Mouse (Mus musculus): ENCODE data around the gene Nom1. TPM values are rescaled to one million over a fixed set of nuclear protein-coding genes. Genes with fewer than 3 reads are reported as not detected.

The Nom1 gene
- polyA plus RNA-seq (2014; fragmentation: Nextera tagmentation; extraction: Ambion mirVana) = 21.2 and 26.8 TPM in 2 replicates

DNA sequence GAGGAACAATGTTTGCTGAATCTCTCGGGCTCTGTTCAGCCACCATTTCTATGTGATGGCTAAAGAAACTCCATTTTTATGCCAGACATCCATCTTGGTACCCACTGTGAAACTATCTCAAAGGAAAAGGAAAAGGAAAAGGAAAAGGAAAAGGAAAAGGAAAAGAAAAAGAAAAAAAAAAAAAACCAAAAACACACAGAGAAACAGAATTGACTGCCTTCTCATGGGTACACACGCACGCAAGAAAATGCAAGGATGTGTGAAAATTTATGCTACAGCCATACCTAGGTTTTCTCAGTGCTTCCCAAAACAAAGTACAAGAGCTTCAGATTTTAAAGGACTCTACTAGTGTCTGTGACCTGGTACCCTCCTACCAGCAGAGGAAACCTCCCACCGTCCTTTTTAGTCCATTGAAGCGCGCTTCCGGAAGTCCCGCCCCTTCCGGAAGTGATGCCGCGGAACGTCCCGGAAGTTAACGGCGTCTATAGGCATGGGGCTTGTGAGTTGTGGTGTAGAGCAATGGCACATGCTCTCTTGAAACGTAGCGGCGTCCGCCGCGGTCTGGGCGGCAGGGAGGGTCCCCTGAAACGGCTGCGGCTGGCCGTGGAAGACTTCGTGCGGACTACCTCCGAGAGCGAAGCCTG is at the start of gene Nom1:
TSS of gene Nom1 (plus strand) at position 437 of the 644 bp plus-strand sequence.
- WGBS = 5% methylated on average over 29 of the region's 29 CpGs
- ATAC-seq (ENCODE audit: insufficient read depth) (peak; percentile 98), DNase-seq (peak; percentile 97)
- Histone ChIP-seq H3K4me2 (peak within 1 kb of the TSS; percentile 78), H3K4me3 (ENCODE audit: low read depth, low read length) (peak within 1 kb of the TSS; percentile 94), H3K27me3 (ENCODE audit: insufficient read depth, low read length) (no peaks in the 10 kb centered on the region), H3K9ac (peak within 1 kb of the TSS; percentile 74), H3K9me3 (ENCODE audit: low read depth, low read length) (no peaks in the 10 kb centered on the region), H3K36me3 (ENCODE audit: insufficient read depth) (peaks cover 34% of the 10 kb centered on the region), H3K27ac (ENCODE audit: low read depth) (peak within 1 kb of the TSS; percentile 77), H3K4me1 (ENCODE audit: insufficient read depth) (peaks cover 8% of the 10 kb centered on the region)
- TF ChIP-seq CTCF (IDR thresholded peaks at IDR 0.05; ENCODE audit: low read depth) = no peak

- H3K4me1 ChIP-seq (ENCODE audit: insufficient read depth) = no peaks in the 10 kb centered on the region
- ATAC-seq (ENCODE audit: insufficient read depth) = no peak
- H3K27ac ChIP-seq (ENCODE audit: low read depth) = peak overlapping the region; percentile 78
- H3K9ac ChIP-seq = no peak overlapping the region
- no peak overlapping the region for H3K4me3 ChIP-seq (ENCODE audit: low read depth, low read length)
- no peak overlapping the region for H3K4me2 ChIP-seq
- no peaks in the 10 kb centered on the region for H3K36me3 ChIP-seq (ENCODE audit: insufficient read depth)
- 11% methylated on average over 1 of the region's 1 CpGs for WGBS
- no peaks in the 10 kb centered on the region for H3K9me3 ChIP-seq (ENCODE audit: low read depth, low read length)
- peak; percentile 19 for DNase-seq
- no peak for TF ChIP-seq CTCF (IDR thresholded peaks at IDR 0.05; ENCODE audit: low read depth)
- no peaks in the 10 kb centered on the region for H3K27me3 ChIP-seq (ENCODE audit: insufficient read depth, low read length)
Measured at GRCm38 (mm10) chr5:29387591-29387990, 46.9 kb upstream of the Nom1 start.

- H3K9ac ChIP-seq = no peak overlapping the region
- DNase-seq = peak; percentile 87
- ATAC-seq (ENCODE audit: insufficient read depth) = peak; percentile 84
Measured at GRCm38 (mm10) chr5:29388181-29388943, 46.1 kb upstream of the Nom1 start.

DNA sequence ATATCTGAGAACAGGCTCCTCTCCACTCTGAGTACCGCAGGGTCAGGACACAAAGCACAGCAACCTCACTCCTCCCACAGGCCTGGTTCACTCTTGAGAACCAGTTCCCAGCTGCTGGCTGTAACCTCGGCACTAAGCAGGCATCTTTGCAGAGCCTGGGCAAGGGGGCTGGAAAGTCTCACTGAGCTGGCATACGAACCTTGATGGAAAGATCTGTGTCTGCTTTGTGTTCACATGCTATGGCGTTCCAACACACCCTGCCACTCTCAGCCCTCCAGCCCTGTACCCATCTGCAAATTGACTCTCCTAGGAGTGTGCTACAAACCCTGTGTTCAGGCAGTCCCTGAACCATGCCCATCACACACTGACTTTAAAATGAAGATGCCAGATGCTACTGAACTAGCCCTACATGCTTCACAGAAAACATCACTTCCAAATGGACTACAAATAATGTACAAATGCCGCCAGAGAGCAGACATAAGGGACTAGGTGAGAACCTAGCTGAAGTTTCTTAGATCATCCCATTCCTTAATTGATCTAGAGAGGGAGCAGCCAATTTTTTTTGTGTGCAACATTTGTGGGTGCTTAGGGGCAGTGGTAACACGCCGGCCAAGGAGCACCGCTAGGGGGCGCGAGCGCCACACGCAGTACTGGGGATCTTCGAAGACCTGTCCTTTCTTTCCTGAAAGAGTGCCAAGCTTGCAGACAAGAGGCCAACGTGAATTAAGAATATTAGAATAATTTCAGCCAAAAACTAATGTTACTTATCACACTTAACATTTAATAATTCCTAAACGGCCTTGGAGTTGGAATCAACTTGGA is 45.3 kb upstream of the Nom1 start:
- DNase-seq = peak; percentile 90
- H3K36me3 ChIP-seq (ENCODE audit: insufficient read depth) = no peaks in the 10 kb centered on the region
- H3K4me3 ChIP-seq (ENCODE audit: low read depth, low read length) = no peak overlapping the region
- no peak overlapping the region for H3K9ac ChIP-seq
- H3K4me2 ChIP-seq = no peak overlapping the region
- ATAC-seq (ENCODE audit: insufficient read depth) = peak; percentile 65
- H3K27me3 ChIP-seq (ENCODE audit: insufficient read depth, low read length) = no peaks in the 10 kb centered on the region
- H3K4me1 ChIP-seq (ENCODE audit: insufficient read depth) = no peaks in the 10 kb centered on the region
- H3K27ac ChIP-seq (ENCODE audit: low read depth) = peak overlapping the region; percentile 19; the same call in 1 of the 2 replicates
- no peaks in the 10 kb centered on the region for H3K9me3 ChIP-seq (ENCODE audit: low read depth, low read length)
- peak; percentile 91 for TF ChIP-seq CTCF (IDR thresholded peaks at IDR 0.05; ENCODE audit: low read depth)
- 19% methylated on average over 15 of the region's 15 CpGs for WGBS

More at GRCm38 (mm10) chr5:29388181-29388943, 46.1 kb upstream of the Nom1 start:
- Histone ChIP-seq H3K27ac (ENCODE audit: low read depth) (peak overlapping the region; percentile 19; the same call in 1 of the 2 replicates), H3K27me3 (ENCODE audit: insufficient read depth, low read length) (no peaks in the 10 kb centered on the region), H3K4me1 (ENCODE audit: insufficient read depth) (no peaks in the 10 kb centered on the region), H3K9me3 (ENCODE audit: low read depth, low read length) (no peaks in the 10 kb centered on the region), H3K4me2 (peak overlapping the region; percentile 18; the same call in 1 of the 2 replicates), H3K4me3 (ENCODE audit: low read depth, low read length) (no peak overlapping the region), H3K36me3 (ENCODE audit: insufficient read depth) (no peaks in the 10 kb centered on the region)
- TF ChIP-seq CTCF (IDR thresholded peaks at IDR 0.05; ENCODE audit: low read depth) = no peak
- WGBS = 21% methylated on average over 7 of the region's 7 CpGs

- Histone ChIP-seq H3K36me3 (ENCODE audit: insufficient read depth) (no peaks in the 10 kb centered on the region), H3K4me1 (ENCODE audit: insufficient read depth) (no peaks in the 10 kb centered on the region), H3K4me3 (ENCODE audit: low read depth, low read length) (no peak overlapping the region), H3K4me2 (no peak overlapping the region), H3K27ac (ENCODE audit: low read depth) (no peak overlapping the region), H3K9ac (no peak overlapping the region), H3K27me3 (ENCODE audit: insufficient read depth, low read length) (no peaks in the 10 kb centered on the region), H3K9me3 (ENCODE audit: low read depth, low read length) (no peaks in the 10 kb centered on the region)
- DNase-seq (no peak), ATAC-seq (ENCODE audit: insufficient read depth) (no peak)
- WGBS = 43% methylated on average over 4 of the region's 4 CpGs
- TF ChIP-seq CTCF (IDR thresholded peaks at IDR 0.05; ENCODE audit: low read depth) = no peak
Measured at GRCm38 (mm10) chr5:29398427-29398826, 36.0 kb upstream of the Nom1 start.

DNA sequence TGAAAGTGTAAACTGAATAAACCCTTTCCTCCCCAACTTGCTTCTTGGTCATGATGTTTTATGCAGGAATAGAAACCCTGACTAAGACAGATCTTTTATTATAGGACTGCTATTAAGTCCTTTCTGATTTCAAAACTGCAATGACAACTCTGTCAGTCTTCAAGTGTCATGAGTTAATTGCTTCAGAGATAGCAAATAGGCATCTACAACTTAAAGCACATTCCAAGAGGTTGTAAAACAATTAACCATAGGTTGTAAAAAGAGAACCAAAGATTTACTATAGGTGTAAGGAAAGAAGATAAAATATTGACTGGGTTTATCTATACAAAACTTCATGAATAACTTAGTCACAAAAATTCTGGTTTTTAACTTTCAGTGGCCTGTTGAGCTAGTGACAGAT is 23.6 kb upstream of the Nom1 start:
- Histone ChIP-seq H3K27me3 (ENCODE audit: insufficient read depth, low read length) (no peaks in the 10 kb centered on the region), H3K9ac (no peak overlapping the region), H3K4me2 (no peak overlapping the region), H3K4me1 (ENCODE audit: insufficient read depth) (no peaks in the 10 kb centered on the region), H3K36me3 (ENCODE audit: insufficient read depth) (no peaks in the 10 kb centered on the region), H3K9me3 (ENCODE audit: low read depth, low read length) (no peaks in the 10 kb centered on the region), H3K4me3 (ENCODE audit: low read depth, low read length) (no peak overlapping the region), H3K27ac (ENCODE audit: low read depth) (no peak overlapping the region)
- ATAC-seq (ENCODE audit: insufficient read depth) (no peak), DNase-seq (no peak)
- no peak for TF ChIP-seq CTCF (IDR thresholded peaks at IDR 0.05; ENCODE audit: low read depth)
